Mouse (Mus musculus) cortical plate, adult 2 months (tissue): ENCODE data around the gene Riok2.

ENCODE experiments used
- CTCF ChIP-seq: fragments of 200-500 bp; IDR thresholded peaks from 2 replicates; pipeline ENCODE4 v1.5.1; 2011; ENCODE audit warnings: mild to moderate bottlenecking, control low read depth, low read length; ENCODE audit not compliant: insufficient read depth; ENCODE audit errors: extremely low read depth
- POLR2A ChIP-seq: fragments of 200-500 bp; IDR thresholded peaks from 2 replicates; pipeline ENCODE4 v1.6.1; 2011; ENCODE audit warnings: mild to moderate bottlenecking, low read length, control low read depth; ENCODE audit not compliant: insufficient read depth; ENCODE audit errors: extremely low read depth

GRCm38 (mm10) chr17:17396869-17397268 lies 22.8 kb downstream of the Riok2 start:
- TF ChIP-seq POLR2A (no peak), CTCF (no peak)
